Mouse (Mus musculus) layer of hippocampus, adult 8-10 months (tissue): ENCODE results near the gene Zdhhc4. TPM values are rescaled to one million over a fixed set of nuclear protein-coding genes. Genes with fewer than 3 reads are reported as not detected.
A peak's percentile ranks its signal among the peaks of the same experiment; 100 is the strongest.

Experiments used
- DNase-seq, 2 experiments: peaks; one replicate each; pipeline ENCODE4 v3.0.0; 2022; ENCODE audit warnings: low spot score in 2 of 2
- total RNA-seq, 4 experiments: library from RNA; stranded (reverse); gene quantifications; 2 replicates each; pipeline ENCODE4 v1.2.4; 2022

Gene Zdhhc4
- 10 to 100 TPM; 50.4 to 57.0 (median 54.1) TPM for total RNA-seq

- peak; percentile 82 to 84 for DNase-seq
These were observed at the start of gene Zdhhc4 for GRCm38 (mm10) chr5:143328690-143329495. Gene Zdhhc4 (minus strand): TSS chr5:143329256.

GRCm38 (mm10) chr5:143376156-143376555 is 47.1 kb upstream of the Zdhhc4 start:
- DNase-seq, result no peak

- DNase-seq, result peak; percentile 17 to 49
These were observed 46.2 kb upstream of the Zdhhc4 start for GRCm38 (mm10) chr5:143375242-143375641.

- DNase-seq, result no peak
These were observed 43.8 kb upstream of the Zdhhc4 start for GRCm38 (mm10) chr5:143372818-143373217.

GRCm38 (mm10) chr5:143371146-143371510 is 42.1 kb upstream of the Zdhhc4 start:
- no peak for DNase-seq

- no peak for DNase-seq
These were observed 41.5 kb upstream of the Zdhhc4 start for GRCm38 (mm10) chr5:143370416-143371145.

GRCm38 (mm10) chr5:143369611-143370255 is 40.7 kb upstream of the Zdhhc4 start:
- no peak for DNase-seq

- no peak for DNase-seq
These were observed 38.9 kb upstream of the Zdhhc4 start for GRCm38 (mm10) chr5:143367931-143368330.

- no peak for DNase-seq
These were observed 34.9 kb upstream of the Zdhhc4 start for GRCm38 (mm10) chr5:143363678-143364615.

- DNase-seq, result no peak
These were observed 32.4 kb upstream of the Zdhhc4 start for GRCm38 (mm10) chr5:143361428-143361827.

- no peak for DNase-seq
These were observed 30.9 kb upstream of the Zdhhc4 start for GRCm38 (mm10) chr5:143360000-143360399.

GRCm38 (mm10) chr5:143359263-143359662 is 30.2 kb upstream of the Zdhhc4 start:
- no peak for DNase-seq

GRCm38 (mm10) chr5:143357564-143357963 is 28.5 kb upstream of the Zdhhc4 start:
- DNase-seq, result no peak

GRCm38 (mm10) chr5:143356686-143357388 is 27.8 kb upstream of the Zdhhc4 start, which contains the start of gene Grid2ip:
Gene Grid2ip (plus strand): TSS chr5:143357338.
- DNase-seq, result no peak

GRCm38 (mm10) chr5:143356017-143356416 is 27.0 kb upstream of the Zdhhc4 start:
- DNase-seq, result no peak

- DNase-seq, result no peak
These were observed 17.3 kb upstream of the Zdhhc4 start for GRCm38 (mm10) chr5:143346367-143346766.

- no peak for DNase-seq
These were observed 10.5 kb upstream of the Zdhhc4 start for GRCm38 (mm10) chr5:143339603-143340002.

- DNase-seq, result no peak
These were observed 7.5 kb upstream of the Zdhhc4 start for GRCm38 (mm10) chr5:143336559-143336958.

- no peak for DNase-seq
These were observed 6.0 kb upstream of the Zdhhc4 start for GRCm38 (mm10) chr5:143335089-143335460.

- no peak for DNase-seq
These were observed 5.5 kb upstream of the Zdhhc4 start for GRCm38 (mm10) chr5:143334418-143335088.
